Mouse (Mus musculus) MEL (cell line): ENCODE results near the gene Higd1a. TPM values are rescaled to one million over a fixed set of nuclear protein-coding genes. Genes with fewer than 3 reads are reported as not detected.

Experiments
- DNase-seq: peaks from one replicate; pipeline ENCODE4 v3.0.0; 2011; ENCODE audit warnings: low read depth, low spot score
- H3K27ac ChIP-seq: 2 replicates; pipeline ENCODE4 v1.5.1; 2012; ENCODE audit warnings: low read depth, mild to moderate bottlenecking, control low read depth, low read length, moderate library complexity; ENCODE audit not compliant: control insufficient read depth
- H3K27me3 ChIP-seq, 2 experiments: fragments of 150-350 bp in 1 of 2; sonication (generic) in 1 of 2; 2 replicates each; pipeline ENCODE4 v1.6.1; 2012; ENCODE audit warnings: low read length in 2 of 2, mild to moderate bottlenecking in 2 of 2, improper control_type of control experiment in 1 of 2, moderate library complexity in 1 of 2; ENCODE audit not compliant: insufficient read depth in 2 of 2, control insufficient read depth in 1 of 2
- H3K36me3 ChIP-seq, 2 experiments: 2 replicates each; pipeline ENCODE4 v1.6.1; 2012 to 2014; ENCODE audit warnings: low read length in 2 of 2, improper control_type of control experiment in 1 of 2, inconsistent platforms in 1 of 2, mild to moderate bottlenecking in 1 of 2; ENCODE audit not compliant: insufficient read depth in 2 of 2, control insufficient read depth in 1 of 2
- H3K4me1 ChIP-seq, 2 experiments: fragments of 150-350 bp in 1 of 2; sonication (generic) in 1 of 2; 2 replicates each; pipeline ENCODE4 v1.6.1; 2012; ENCODE audit warnings: low read length in 2 of 2, improper control_type of control experiment in 1 of 2, mild to moderate bottlenecking in 1 of 2; ENCODE audit not compliant: insufficient read depth in 2 of 2, control insufficient read depth in 1 of 2
- H3K4me3 ChIP-seq, 2 experiments: fragments of 150-350 bp in 1 of 2; sonication (generic) in 1 of 2; 2 replicates each; pipeline ENCODE4 v1.5.1; 2012; ENCODE audit warnings: low read depth in 2 of 2, low read length in 2 of 2, mild to moderate bottlenecking in 2 of 2, moderate library complexity in 2 of 2, control low read depth in 1 of 2, improper control_type of control experiment in 1 of 2; ENCODE audit not compliant: control insufficient read depth in 1 of 2, insufficient read depth in 1 of 2
- H3K79me2 ChIP-seq: 2 replicates; pipeline ENCODE4 v1.6.1; 2012; ENCODE audit warnings: mild to moderate bottlenecking, low read length, moderate library complexity; ENCODE audit not compliant: control insufficient read depth, poor library complexity, insufficient read depth
- H3K9ac ChIP-seq: 2 replicates; pipeline ENCODE4 v1.6.1; 2012; ENCODE audit warnings: low read depth, mild to moderate bottlenecking, control low read depth, low read length, moderate library complexity; ENCODE audit not compliant: control insufficient read depth, poor library complexity, severe bottlenecking
- H3K9me3 ChIP-seq: fragments of 150-350 bp; sonication (generic); replicated peaks from 2 replicates; pipeline ENCODE4 v1.6.1; 2012; ENCODE audit warnings: mild to moderate bottlenecking, low read length, improper control_type of control experiment, moderate library complexity; ENCODE audit not compliant: insufficient read depth
- BHLHE40 ChIP-seq: IDR thresholded peaks from 2 replicates; pipeline ENCODE4 v1.6.1; 2012; ENCODE audit warnings: low read depth, mild to moderate bottlenecking, inconsistent platforms, low read length, improper control_type of control experiment, borderline replicate concordance
- CHD1 ChIP-seq: IDR thresholded peaks from 2 replicates; pipeline ENCODE4 v1.6.1; 2012; ENCODE audit warnings: low read depth, mild to moderate bottlenecking, inconsistent platforms, low read length, improper control_type of control experiment
- CHD2 ChIP-seq: IDR thresholded peaks from 2 replicates; pipeline ENCODE4 v1.6.1; 2011; ENCODE audit warnings: low read length, improper control_type of control experiment
- CTCF ChIP-seq, 3 experiments: IDR thresholded peaks in 2 of 3; conservative IDR thresholded peaks in 1 of 3; 2 replicates each; pipeline ENCODE4 v1.5.1; 2011 to 2012; ENCODE audit warnings: low read length in 3 of 3, low read depth in 2 of 3, mild to moderate bottlenecking in 2 of 3, improper control_type of control experiment in 1 of 3, inconsistent platforms in 1 of 3, mixed read lengths in 1 of 3, moderate library complexity in 1 of 3; ENCODE audit not compliant: control insufficient read depth in 1 of 3, insufficient read depth in 1 of 3, poor library complexity in 1 of 3, severe bottlenecking in 1 of 3
- E2F4 ChIP-seq: IDR thresholded peaks from 2 replicates; pipeline ENCODE4 v1.6.1; 2011; ENCODE audit warnings: low read depth, low read length, improper control_type of control experiment, borderline replicate concordance
- ELF1 ChIP-seq: IDR thresholded peaks from 2 replicates; pipeline ENCODE4 v1.6.1; 2014; ENCODE audit warnings: low read depth, mild to moderate bottlenecking, inconsistent platforms, low read length, improper control_type of control experiment, moderate library complexity
- GABPA ChIP-seq: IDR thresholded peaks from 2 replicates; pipeline ENCODE4 v1.6.1; 2012; ENCODE audit warnings: low read depth, mild to moderate bottlenecking, inconsistent platforms, low read length, improper control_type of control experiment, moderate library complexity
- HCFC1 ChIP-seq: IDR thresholded peaks from 2 replicates; pipeline ENCODE4 v1.6.1; 2012; ENCODE audit warnings: low read depth, mild to moderate bottlenecking, inconsistent platforms, low read length, improper control_type of control experiment, moderate library complexity
- JUND ChIP-seq: IDR thresholded peaks from 2 replicates; pipeline ENCODE4 v1.6.1; 2011; ENCODE audit warnings: low read depth, mild to moderate bottlenecking, improper control_type of control experiment, low read length
- MAX ChIP-seq: IDR thresholded peaks from 2 replicates; pipeline ENCODE4 v1.6.1; 2011; ENCODE audit warnings: low read length, improper control_type of control experiment
- MAZ ChIP-seq: IDR thresholded peaks from 2 replicates; pipeline ENCODE4 v1.6.1; 2012; ENCODE audit warnings: low read depth, mild to moderate bottlenecking, inconsistent platforms, low read length, improper control_type of control experiment
- MXI1 ChIP-seq: IDR thresholded peaks from 2 replicates; pipeline ENCODE4 v1.6.1; 2011; ENCODE audit warnings: mild to moderate bottlenecking, low read depth, low read length, improper control_type of control experiment
- MYB ChIP-seq: IDR thresholded peaks from 2 replicates; pipeline ENCODE4 v1.6.1; 2011; ENCODE audit warnings: mild to moderate bottlenecking, low read depth, low read length, improper control_type of control experiment
- MYC ChIP-seq: IDR thresholded peaks from 2 replicates; pipeline ENCODE4 v1.6.1; 2011; ENCODE audit warnings: low read depth, mild to moderate bottlenecking, low read length, improper control_type of control experiment, moderate library complexity
- NRF1 ChIP-seq: IDR thresholded peaks from 2 replicates; pipeline ENCODE4 v1.6.1; 2014; ENCODE audit warnings: low read depth, mild to moderate bottlenecking, inconsistent platforms, low read length, improper control_type of control experiment, moderate library complexity; ENCODE audit not compliant: poor library complexity, insufficient read depth, severe bottlenecking
- POLR2A ChIP-seq, 2 experiments: IDR thresholded peaks; 2 replicates each; pipeline ENCODE4 v1.6.1; 2011 to 2012; ENCODE audit warnings: low read length in 2 of 2, mild to moderate bottlenecking in 2 of 2, control low read depth in 1 of 2, improper control_type of control experiment in 1 of 2, low read depth in 1 of 2, moderate library complexity in 1 of 2; ENCODE audit not compliant: control insufficient read depth in 1 of 2, insufficient read depth in 1 of 2, poor library complexity in 1 of 2
- RCOR1 ChIP-seq: IDR thresholded peaks from 2 replicates; pipeline ENCODE4 v1.6.1; 2012; ENCODE audit warnings: low read depth, mild to moderate bottlenecking, inconsistent platforms, low read length, improper control_type of control experiment
- SIN3A ChIP-seq: IDR thresholded peaks from 2 replicates; pipeline ENCODE4 v1.6.1; 2012; ENCODE audit warnings: low read length, improper control_type of control experiment, inconsistent platforms
- SMC3 ChIP-seq: IDR thresholded peaks from 2 replicates; pipeline ENCODE4 v1.6.1; 2011; ENCODE audit warnings: low read depth, low read length, improper control_type of control experiment
- TAL1 ChIP-seq: IDR thresholded peaks from 2 replicates; pipeline ENCODE4 v1.6.1; 2012; ENCODE audit warnings: mild to moderate bottlenecking, inconsistent platforms, low read length, moderate library complexity, mixed read lengths
- TBP ChIP-seq: IDR thresholded peaks from 2 replicates; pipeline ENCODE4 v1.8.0; 2011; ENCODE audit warnings: low read depth, low read length, improper control_type of control experiment
- TCF12 ChIP-seq: IDR thresholded peaks from 2 replicates; pipeline ENCODE4 v1.6.1; 2014; ENCODE audit warnings: low read depth, mild to moderate bottlenecking, inconsistent platforms, low read length, improper control_type of control experiment, moderate library complexity
- UBTF ChIP-seq: IDR thresholded peaks from 2 replicates; pipeline ENCODE4 v1.6.1; 2012; ENCODE audit warnings: low read depth, mild to moderate bottlenecking, inconsistent platforms, low read length, improper control_type of control experiment, moderate library complexity, borderline replicate concordance; ENCODE audit not compliant: insufficient read depth
- USF1 ChIP-seq: IDR thresholded peaks from 2 replicates; pipeline ENCODE4 v1.6.1; 2014; ENCODE audit warnings: low read depth, mild to moderate bottlenecking, inconsistent platforms, low read length, improper control_type of control experiment, moderate library complexity
- USF2 ChIP-seq, 2 experiments: IDR thresholded peaks; 2 replicates each; pipeline ENCODE4 v1.6.1; 2011 to 2012; ENCODE audit warnings: improper control_type of control experiment in 2 of 2, low read length in 2 of 2, borderline replicate concordance in 1 of 2, inconsistent platforms in 1 of 2, low read depth in 1 of 2, mild to moderate bottlenecking in 1 of 2; ENCODE audit not compliant: insufficient read depth in 1 of 2
- ZC3H11A ChIP-seq: IDR thresholded peaks from 2 replicates; pipeline ENCODE4 v1.6.1; 2012; ENCODE audit warnings: low read depth, mild to moderate bottlenecking, inconsistent platforms, low read length, improper control_type of control experiment
- ZNF384 ChIP-seq: IDR thresholded peaks from 2 replicates; pipeline ENCODE4 v1.6.1; 2012; ENCODE audit warnings: low read depth, mild to moderate bottlenecking, inconsistent platforms, low read length, improper control_type of control experiment
- polyA plus RNA-seq, 2 experiments: library from polyadenylated mRNA; stranded (reverse) in 1 of 2; unstranded in 1 of 2; fragments of >175 nt in 1 of 2; fragments of >200 nt in 1 of 2; gene quantifications; 2 replicates each; pipeline versions ENCODE4 v1.2.1 to v1.2.4; 2012; ENCODE audit warnings: low replicate concordance in 2 of 2, low read depth in 1 of 2; ENCODE audit not compliant: insufficient read length in 2 of 2, insufficient read depth in 1 of 2, missing spikeins in 1 of 2
- total RNA-seq: library from RNA; depleted of rRNA; stranded (reverse); fragments of 300-350 nt; gene quantifications from 2 replicates; pipeline ENCODE4 v1.2.3, GENCODE M21; 2012

The Higd1a gene
- total and polyA plus RNA-seq, 3 experiments = 142 to 177 TPM; not detected in 1

GRCm38 (mm10) chr9:121838829-121839621 is 19.1 kb downstream of the Higd1a start, which contains the start of gene Ccdc13:
TSS of gene Ccdc13 (minus strand) at chr9:121839461.
- no peak for DNase-seq
- H3K79me2 ChIP-seq = no peaks in the 10 kb centered on the region
- no peaks in the 10 kb centered on the region for H3K4me1 ChIP-seq
- no peaks in the 10 kb centered on the region for H3K9me3 ChIP-seq
- no peak within 1 kb of the TSS for H3K9ac ChIP-seq
- no peak within 1 kb of the TSS for H3K27ac ChIP-seq
- TF ChIP-seq NRF1 (no peak), MAZ (no peak), ELF1 (no peak), MYC (no peak), USF2 (IDR thresholded peaks at IDR 0.05; ENCODE audit: borderline replicate concordance in 1 of 2, insufficient read depth in 1 of 2, low read depth in 1 of 2, low read length in 2 of 2) (no peak), MAX (no peak), POLR2A (IDR thresholded peaks at IDR 0.05; ENCODE audit: control insufficient read depth in 1 of 2, insufficient read depth in 1 of 2, low read depth in 1 of 2, low read length in 2 of 2, poor library complexity in 1 of 2) (no peak), ZNF384 (no peak), MXI1 (no peak), CHD1 (no peak), RCOR1 (no peak), UBTF (no peak), ZC3H11A (no peak), JUND (no peak), USF1 (no peak)
- no peaks in the 10 kb centered on the region for H3K36me3 ChIP-seq
- H3K27me3 ChIP-seq = no peaks in the 10 kb centered on the region
- no peak within 1 kb of the TSS for H3K4me3 ChIP-seq

DNA sequence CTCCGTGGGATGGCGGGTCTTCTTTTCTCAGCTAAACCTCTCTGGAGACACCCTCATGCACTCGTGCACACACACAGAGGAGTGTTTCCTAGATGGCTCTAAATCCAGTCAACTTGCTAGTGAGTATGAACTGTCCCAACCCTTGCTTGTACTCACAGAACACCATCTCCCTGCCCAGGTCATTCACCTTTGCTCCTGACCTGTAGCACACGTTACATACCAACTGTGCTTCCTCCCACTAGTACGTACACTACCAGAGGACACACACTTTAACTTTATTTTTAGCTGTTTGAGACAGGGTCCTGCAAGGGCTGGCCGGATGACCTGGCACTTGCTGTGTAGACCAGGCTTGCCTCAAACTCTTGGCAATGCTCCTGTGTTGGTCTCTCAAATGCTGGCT is 20.2 kb downstream of the Higd1a start:
- no peak overlapping the region for H3K9ac ChIP-seq
- no peaks in the 10 kb centered on the region for H3K4me1 ChIP-seq
- no peaks in the 10 kb centered on the region for H3K36me3 ChIP-seq
- H3K27me3 ChIP-seq = no peaks in the 10 kb centered on the region
- TF ChIP-seq CHD2 (no peak), ZC3H11A (no peak), SIN3A (no peak), CTCF (IDR thresholded peaks at IDR 0.05 in 2 of 3, conservative IDR thresholded peaks at IDR 0.05 in 1 of 3; ENCODE audit: control insufficient read depth in 1 of 3, insufficient read depth in 1 of 3, low read depth in 2 of 3, low read length in 3 of 3, poor library complexity in 1 of 3, severe bottlenecking in 1 of 3) (no peak), GABPA (no peak), BHLHE40 (no peak), E2F4 (no peak), ZNF384 (no peak), SMC3 (no peak), HCFC1 (no peak), USF2 (IDR thresholded peaks at IDR 0.05; ENCODE audit: borderline replicate concordance in 1 of 2, insufficient read depth in 1 of 2, low read depth in 1 of 2, low read length in 2 of 2) (no peak), CHD1 (no peak), TBP (no peak), TAL1 (no peak), TCF12 (no peak), MXI1 (no peak), UBTF (no peak), MYB (no peak), MAX (no peak), USF1 (no peak)
- H3K9me3 ChIP-seq = no peaks in the 10 kb centered on the region
- no peak overlapping the region for H3K27ac ChIP-seq
- H3K79me2 ChIP-seq = no peaks in the 10 kb centered on the region
- DNase-seq = no peak
- H3K4me3 ChIP-seq = no peak overlapping the region
